Mouse (Mus musculus) MEL (cell line): ENCODE data around the gene Rhd. TPM values are rescaled to one million over a fixed set of nuclear protein-coding genes. Genes with fewer than 3 reads are reported as not detected.

Experiments used
- DNase-seq: peaks from one replicate; pipeline ENCODE4 v3.0.0; 2011; ENCODE audit warnings: low read depth, low spot score
- H3K27ac ChIP-seq: 2 replicates; pipeline ENCODE4 v1.5.1; 2012; ENCODE audit warnings: low read depth, mild to moderate bottlenecking, control low read depth, low read length, moderate library complexity; ENCODE audit not compliant: control insufficient read depth
- H3K27me3 ChIP-seq, 2 experiments: fragments of 150-350 bp in 1 of 2; sonication (generic) in 1 of 2; 2 replicates each; pipeline ENCODE4 v1.6.1; 2012; ENCODE audit warnings: low read length in 2 of 2, mild to moderate bottlenecking in 2 of 2, improper control_type of control experiment in 1 of 2, moderate library complexity in 1 of 2; ENCODE audit not compliant: insufficient read depth in 2 of 2, control insufficient read depth in 1 of 2
- H3K36me3 ChIP-seq, 2 experiments: 2 replicates each; pipeline ENCODE4 v1.6.1; 2012 to 2014; ENCODE audit warnings: low read length in 2 of 2, improper control_type of control experiment in 1 of 2, inconsistent platforms in 1 of 2, mild to moderate bottlenecking in 1 of 2; ENCODE audit not compliant: insufficient read depth in 2 of 2, control insufficient read depth in 1 of 2
- H3K4me1 ChIP-seq, 2 experiments: fragments of 150-350 bp in 1 of 2; sonication (generic) in 1 of 2; 2 replicates each; pipeline ENCODE4 v1.6.1; 2012; ENCODE audit warnings: low read length in 2 of 2, improper control_type of control experiment in 1 of 2, mild to moderate bottlenecking in 1 of 2; ENCODE audit not compliant: insufficient read depth in 2 of 2, control insufficient read depth in 1 of 2
- H3K4me3 ChIP-seq, 2 experiments: fragments of 150-350 bp in 1 of 2; sonication (generic) in 1 of 2; 2 replicates each; pipeline ENCODE4 v1.5.1; 2012; ENCODE audit warnings: low read depth in 2 of 2, low read length in 2 of 2, mild to moderate bottlenecking in 2 of 2, moderate library complexity in 2 of 2, control low read depth in 1 of 2, improper control_type of control experiment in 1 of 2; ENCODE audit not compliant: control insufficient read depth in 1 of 2, insufficient read depth in 1 of 2
- H3K79me2 ChIP-seq: 2 replicates; pipeline ENCODE4 v1.6.1; 2012; ENCODE audit warnings: mild to moderate bottlenecking, low read length, moderate library complexity; ENCODE audit not compliant: control insufficient read depth, poor library complexity, insufficient read depth
- H3K9ac ChIP-seq: 2 replicates; pipeline ENCODE4 v1.6.1; 2012; ENCODE audit warnings: low read depth, mild to moderate bottlenecking, control low read depth, low read length, moderate library complexity; ENCODE audit not compliant: control insufficient read depth, poor library complexity, severe bottlenecking
- H3K9me3 ChIP-seq: fragments of 150-350 bp; sonication (generic); replicated peaks from 2 replicates; pipeline ENCODE4 v1.6.1; 2012; ENCODE audit warnings: mild to moderate bottlenecking, low read length, improper control_type of control experiment, moderate library complexity; ENCODE audit not compliant: insufficient read depth
- CTCF ChIP-seq, 3 experiments: IDR thresholded peaks in 2 of 3; conservative IDR thresholded peaks in 1 of 3; 2 replicates each; pipeline ENCODE4 v1.5.1; 2011 to 2012; ENCODE audit warnings: low read length in 3 of 3, low read depth in 2 of 3, mild to moderate bottlenecking in 2 of 3, improper control_type of control experiment in 1 of 3, inconsistent platforms in 1 of 3, mixed read lengths in 1 of 3, moderate library complexity in 1 of 3; ENCODE audit not compliant: control insufficient read depth in 1 of 3, insufficient read depth in 1 of 3, poor library complexity in 1 of 3, severe bottlenecking in 1 of 3
- E2F4 ChIP-seq: IDR thresholded peaks from 2 replicates; pipeline ENCODE4 v1.6.1; 2011; ENCODE audit warnings: low read depth, low read length, improper control_type of control experiment, borderline replicate concordance
- ELF1 ChIP-seq: IDR thresholded peaks from 2 replicates; pipeline ENCODE4 v1.6.1; 2014; ENCODE audit warnings: low read depth, mild to moderate bottlenecking, inconsistent platforms, low read length, improper control_type of control experiment, moderate library complexity
- EP300 ChIP-seq, 2 experiments: IDR thresholded peaks; 2 replicates each; pipeline ENCODE4 v1.6.1; 2011; ENCODE audit warnings: improper control_type of control experiment in 2 of 2, low read length in 2 of 2, low read depth in 1 of 2, mild to moderate bottlenecking in 1 of 2
- ETS1 ChIP-seq: IDR thresholded peaks from 2 replicates; pipeline ENCODE4 v1.6.1; 2012; ENCODE audit warnings: low read depth, mild to moderate bottlenecking, inconsistent platforms, low read length, improper control_type of control experiment, moderate library complexity
- GATA1 ChIP-seq: IDR thresholded peaks from 2 replicates; pipeline ENCODE4 v1.6.1; 2011; ENCODE audit warnings: low read depth, low read length, improper control_type of control experiment
- HCFC1 ChIP-seq: IDR thresholded peaks from 2 replicates; pipeline ENCODE4 v1.6.1; 2012; ENCODE audit warnings: low read depth, mild to moderate bottlenecking, inconsistent platforms, low read length, improper control_type of control experiment, moderate library complexity
- KAT2A ChIP-seq: conservative IDR thresholded peaks from 2 replicates; pipeline ENCODE4 v1.6.1; 2012; ENCODE audit warnings: low read depth, low read length, improper control_type of control experiment, inconsistent platforms
- MAX ChIP-seq: IDR thresholded peaks from 2 replicates; pipeline ENCODE4 v1.6.1; 2011; ENCODE audit warnings: low read length, improper control_type of control experiment
- MXI1 ChIP-seq: IDR thresholded peaks from 2 replicates; pipeline ENCODE4 v1.6.1; 2011; ENCODE audit warnings: mild to moderate bottlenecking, low read depth, low read length, improper control_type of control experiment
- MYC ChIP-seq: IDR thresholded peaks from 2 replicates; pipeline ENCODE4 v1.6.1; 2011; ENCODE audit warnings: low read depth, mild to moderate bottlenecking, low read length, improper control_type of control experiment, moderate library complexity
- POLR2A ChIP-seq, 2 experiments: IDR thresholded peaks; 2 replicates each; pipeline ENCODE4 v1.6.1; 2011 to 2012; ENCODE audit warnings: low read length in 2 of 2, mild to moderate bottlenecking in 2 of 2, control low read depth in 1 of 2, improper control_type of control experiment in 1 of 2, low read depth in 1 of 2, moderate library complexity in 1 of 2; ENCODE audit not compliant: control insufficient read depth in 1 of 2, insufficient read depth in 1 of 2, poor library complexity in 1 of 2
- POLR2AphosphoS2 ChIP-seq: IDR thresholded peaks from 2 replicates; pipeline ENCODE4 v1.6.1; 2011; ENCODE audit warnings: low read length, improper control_type of control experiment
- RAD21 ChIP-seq: IDR thresholded peaks from 2 replicates; pipeline ENCODE4 v1.6.1; 2011; ENCODE audit warnings: mild to moderate bottlenecking, low read depth, low read length, improper control_type of control experiment
- SIN3A ChIP-seq: IDR thresholded peaks from 2 replicates; pipeline ENCODE4 v1.6.1; 2012; ENCODE audit warnings: low read length, improper control_type of control experiment, inconsistent platforms
- TAL1 ChIP-seq: IDR thresholded peaks from 2 replicates; pipeline ENCODE4 v1.6.1; 2012; ENCODE audit warnings: mild to moderate bottlenecking, inconsistent platforms, low read length, moderate library complexity, mixed read lengths
- TBP ChIP-seq: IDR thresholded peaks from 2 replicates; pipeline ENCODE4 v1.8.0; 2011; ENCODE audit warnings: low read depth, low read length, improper control_type of control experiment
- TCF12 ChIP-seq: IDR thresholded peaks from 2 replicates; pipeline ENCODE4 v1.6.1; 2014; ENCODE audit warnings: low read depth, mild to moderate bottlenecking, inconsistent platforms, low read length, improper control_type of control experiment, moderate library complexity
- UBTF ChIP-seq: IDR thresholded peaks from 2 replicates; pipeline ENCODE4 v1.6.1; 2012; ENCODE audit warnings: low read depth, mild to moderate bottlenecking, inconsistent platforms, low read length, improper control_type of control experiment, moderate library complexity, borderline replicate concordance; ENCODE audit not compliant: insufficient read depth
- ZNF384 ChIP-seq: IDR thresholded peaks from 2 replicates; pipeline ENCODE4 v1.6.1; 2012; ENCODE audit warnings: low read depth, mild to moderate bottlenecking, inconsistent platforms, low read length, improper control_type of control experiment
- polyA plus RNA-seq, 2 experiments: library from polyadenylated mRNA; stranded (reverse) in 1 of 2; unstranded in 1 of 2; fragments of >175 nt in 1 of 2; fragments of >200 nt in 1 of 2; gene quantifications; 2 replicates each; pipeline versions ENCODE4 v1.2.1 to v1.2.4; 2012; ENCODE audit warnings: low replicate concordance in 2 of 2, low read depth in 1 of 2; ENCODE audit not compliant: insufficient read length in 2 of 2, insufficient read depth in 1 of 2, missing spikeins in 1 of 2
- total RNA-seq: library from RNA; depleted of rRNA; stranded (reverse); fragments of 300-350 nt; gene quantifications from 2 replicates; pipeline ENCODE4 v1.2.3, GENCODE M21; 2012

The Rhd gene
- total and polyA plus RNA-seq, 3 experiments, result 49.9 to 176 TPM; not detected in 1

DNA sequence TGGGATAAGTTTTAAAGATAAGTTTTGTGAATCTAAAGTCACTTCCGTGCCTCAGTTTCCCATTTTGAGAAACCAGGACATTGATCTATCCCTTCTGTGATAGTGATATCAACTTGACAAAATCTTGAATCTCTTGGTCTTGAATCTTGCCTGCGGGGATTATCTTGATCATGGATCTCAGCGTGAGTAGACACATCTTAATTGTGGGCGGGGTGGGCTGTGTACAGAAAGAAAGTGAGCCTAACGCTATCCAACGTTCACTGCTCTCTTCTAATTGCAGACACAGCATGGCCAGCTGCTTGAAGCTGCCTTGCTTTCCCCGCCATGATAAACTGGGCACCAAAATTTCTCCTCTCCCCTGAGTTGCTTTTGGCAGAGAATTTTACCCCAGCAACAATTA is 1.3 kb upstream of the Rhd start:
- H3K4me3 ChIP-seq, result no peak overlapping the region
- DNase-seq, result no peak
- H3K79me2 ChIP-seq, result no peaks in the 10 kb centered on the region
- H3K36me3 ChIP-seq, result peaks cover 0 to 20% of the 10 kb centered on the region in 2 experiments; a peak in 2 of 4 replicates
- no peaks in the 10 kb centered on the region for H3K27me3 ChIP-seq
- H3K9me3 ChIP-seq, result no peaks in the 10 kb centered on the region
- H3K4me1 ChIP-seq, result peaks cover 9 to 25% of the 10 kb centered on the region in 2 experiments
- H3K9ac ChIP-seq, result no peak overlapping the region; the same call in 1 of the 2 replicates
- H3K27ac ChIP-seq, result no peak overlapping the region
- TF ChIP-seq POLR2AphosphoS2, result no peak
- TF ChIP-seq RAD21, result no peak
- no peak for TF ChIP-seq E2F4
- no peak for TF ChIP-seq ELF1
- TF ChIP-seq, all 39 proteins: peak for 0

DNA sequence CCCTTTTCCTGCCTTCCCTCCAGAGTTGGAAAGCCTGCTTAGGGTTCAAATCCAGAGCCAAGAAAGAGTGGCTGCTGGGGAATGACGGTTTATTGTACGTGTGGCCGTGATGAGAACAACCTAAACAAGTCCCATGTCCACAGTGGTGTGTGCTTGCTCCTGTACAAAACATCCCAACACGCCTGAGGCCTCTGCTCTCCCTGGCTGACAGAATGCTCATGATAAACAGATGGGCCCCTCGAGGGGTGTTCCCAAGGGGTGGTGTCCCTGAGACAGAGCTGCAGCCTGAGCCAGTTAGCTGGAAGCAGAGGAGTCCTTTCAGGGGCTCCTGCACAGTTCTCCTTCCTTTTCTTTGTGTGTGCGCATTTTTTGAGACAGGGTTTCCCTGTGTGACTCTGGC is 1.0 kb downstream of the Rhd start:
- DNase-seq, result peak; percentile 82
- H3K27me3 ChIP-seq, result no peaks in the 10 kb centered on the region
- no peaks in the 10 kb centered on the region for H3K9me3 ChIP-seq
- H3K4me1 ChIP-seq, result peaks cover 21 to 37% of the 10 kb centered on the region in 2 experiments
- peak overlapping the region; percentile 73 for H3K9ac ChIP-seq
- peak overlapping the region; percentile 52 to 56 for H3K4me3 ChIP-seq
- H3K79me2 ChIP-seq, result no peaks in the 10 kb centered on the region; the same call in 1 of the 2 replicates
- TF ChIP-seq TBP (peak; percentile 94), GATA1 (0 out of 2 replicates have a peak, but pooled peaks have one; percentile 18), SIN3A (peak; percentile 77), MXI1 (peak; percentile 65; the same call in 1 of the 2 replicates), ZNF384 (no peak), POLR2A (IDR thresholded peaks at IDR 0.05; ENCODE audit: control insufficient read depth in 1 of 2, insufficient read depth in 1 of 2, low read depth in 1 of 2, low read length in 2 of 2, poor library complexity in 1 of 2) (peak in 1 of 2 experiments; percentile 60; a peak in 2 of 4 replicates), KAT2A (no peak), CTCF (IDR thresholded peaks at IDR 0.05 in 2 of 3, conservative IDR thresholded peaks at IDR 0.05 in 1 of 3; ENCODE audit: control insufficient read depth in 1 of 3, insufficient read depth in 1 of 3, low read depth in 2 of 3, low read length in 3 of 3, poor library complexity in 1 of 3, severe bottlenecking in 1 of 3) (no peak), HCFC1 (no peak), TCF12 (peak; percentile 47), EP300 (IDR thresholded peaks at IDR 0.05; ENCODE audit: low read depth in 1 of 2, low read length in 2 of 2) (peak in 1 of 2 experiments; percentile 47; a peak in 1 of 4 replicates), UBTF (peak; percentile 94), TAL1 (peak; percentile 55; the same call in 1 of the 2 replicates), MAX (no peak), ETS1 (peak; percentile 17; the same call in 1 of the 2 replicates), MYC (no peak)
- peaks cover 0 to 30% of the 10 kb centered on the region in 2 experiments; a peak in 2 of 4 replicates for H3K36me3 ChIP-seq
- peak overlapping the region; percentile 85 for H3K27ac ChIP-seq
